Mouse (Mus musculus) heart, embryonic 12.5 days (tissue): ENCODE data around the gene Mrgprf. TPM values are rescaled to one million over a fixed set of nuclear protein-coding genes. Genes with fewer than 3 reads are reported as not detected.
A peak's percentile ranks its signal among the peaks of the same experiment; 100 is the strongest.

ENCODE experiments used
- ATAC-seq: fragments of 200-750 bp; cut with Nextera tagmentation; 2 replicates; pipeline ENCODE4 v1.8.0; 2017; ENCODE audit warnings: moderate TSS enrichment, moderate library complexity; ENCODE audit not compliant: insufficient number of reproducible peaks, low FRiP score
- H3K27ac ChIP-seq: fragments of 300-500 bp; sonication (generic); 2 replicates; pipeline ENCODE4 v1.5.1; 2016; ENCODE audit warnings: mild to moderate bottlenecking, moderate library complexity; ENCODE audit not compliant: poor library complexity, severe bottlenecking
- H3K27me3 ChIP-seq: fragments of 300-500 bp; sonication (generic); replicated peaks from 2 replicates; pipeline ENCODE4 v1.6.1; 2016; ENCODE audit warnings: mild to moderate bottlenecking, moderate library complexity
- H3K36me3 ChIP-seq: fragments of 300-500 bp; sonication (generic); 2 replicates; pipeline ENCODE4 v1.6.1; 2016; ENCODE audit warnings: mild to moderate bottlenecking, moderate library complexity
- H3K4me1 ChIP-seq: fragments of 300-500 bp; sonication (generic); replicated peaks from 2 replicates; pipeline ENCODE4 v1.6.1; 2016; ENCODE audit warnings: mild to moderate bottlenecking
- H3K4me2 ChIP-seq: fragments of 300-500 bp; sonication (generic); 2 replicates; pipeline ENCODE4 v1.6.1; 2016; ENCODE audit warnings: mild to moderate bottlenecking, moderate library complexity
- H3K4me3 ChIP-seq: fragments of 300-500 bp; sonication (generic); 2 replicates; pipeline ENCODE4 v1.5.1; 2016; ENCODE audit warnings: mild to moderate bottlenecking
- H3K9ac ChIP-seq: fragments of 300-500 bp; sonication (generic); 2 replicates; pipeline ENCODE4 v1.6.1; 2016; ENCODE audit warnings: mild to moderate bottlenecking, moderate library complexity
- H3K9me3 ChIP-seq: fragments of 300-500 bp; sonication (generic); replicated peaks from 2 replicates; pipeline ENCODE4 v1.6.1; 2016; ENCODE audit warnings: mild to moderate bottlenecking, moderate library complexity
- WGBS: fragments of 180-500 bp; shearing (Covaris S2); methylation state at CpG from one replicate; pipeline ENCODE4 v1.1.7; 2016; 5-methylcytosine and 5-hydroxymethylcytosine counted together
- polyA plus RNA-seq: library from polyadenylated mRNA; unstranded; fragments of >200 nt; fragmentation: Nextera tagmentation; extraction: Ambion mirVana; gene quantifications from 2 replicates; pipeline ENCODE4 v1.2.1, GENCODE M21; 2016

The Mrgprf gene
- polyA plus RNA-seq, 1 experiment from 2014 or later = 0.13 TPM

DNA sequence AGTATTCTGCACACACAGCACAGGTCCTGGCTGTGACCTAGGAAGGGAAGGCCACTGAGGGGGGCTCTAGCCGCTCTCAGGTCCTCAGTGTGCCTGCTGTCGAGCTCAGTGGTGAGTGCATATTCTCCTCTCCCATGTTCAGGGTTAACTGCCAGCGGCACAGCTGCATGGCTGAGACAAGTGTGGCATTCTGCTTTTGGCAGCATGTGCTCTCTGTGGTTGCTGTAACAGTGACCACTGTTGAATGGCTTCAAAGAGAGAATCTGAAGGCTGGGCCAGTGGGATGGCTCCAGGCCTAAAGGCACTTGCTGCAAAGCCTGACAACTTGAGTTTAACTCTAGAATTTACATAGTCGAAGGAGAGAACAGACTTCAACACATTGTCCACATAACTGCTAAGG lies 16.9 kb downstream of the Mrgprf start:
- Histone ChIP-seq H3K9ac (no peak overlapping the region), H3K27me3 (no peaks in the 10 kb centered on the region), H3K4me1 (no peaks in the 10 kb centered on the region), H3K4me2 (no peak overlapping the region), H3K9me3 (0 out of 2 replicates have a peak, but pooled peaks cover under 1% of the 10 kb centered on the region), H3K27ac (no peak overlapping the region), H3K36me3 (no peaks in the 10 kb centered on the region), H3K4me3 (no peak overlapping the region)
- 68% methylated on average over 4 of the region's 4 CpGs for WGBS
- ATAC-seq = no peak

DNA sequence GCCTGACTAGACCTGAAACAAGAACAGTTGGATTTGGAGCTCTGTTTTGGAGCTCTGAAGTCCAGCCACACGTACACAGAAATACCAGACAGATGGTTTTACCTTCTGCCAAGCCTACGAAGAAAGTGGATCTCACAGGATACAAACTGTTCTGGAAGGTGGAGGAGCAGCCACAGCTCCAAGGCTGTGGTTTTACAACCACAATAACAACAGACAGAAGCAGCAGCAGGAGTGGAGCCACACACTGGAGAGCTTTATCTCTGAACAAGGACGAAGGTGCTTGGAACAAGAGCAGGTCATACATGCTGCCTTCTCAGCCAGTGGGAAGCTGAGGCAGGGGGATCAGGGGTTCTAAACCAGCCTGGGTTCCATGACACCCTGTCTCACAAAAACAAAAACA lies 18.9 kb downstream of the Mrgprf start:
- ATAC-seq = no peak
- no peaks in the 10 kb centered on the region for H3K4me1 ChIP-seq
- 0 out of 2 replicates have a peak, but pooled peaks cover 4% of the 10 kb centered on the region for H3K9me3 ChIP-seq
- no peaks in the 10 kb centered on the region for H3K27me3 ChIP-seq
- no peak overlapping the region for H3K27ac ChIP-seq
- no peak overlapping the region for H3K4me2 ChIP-seq
- H3K9ac ChIP-seq = no peak overlapping the region
- no peak overlapping the region for H3K4me3 ChIP-seq
- H3K36me3 ChIP-seq = no peaks in the 10 kb centered on the region
- 52% methylated on average over 3 of the region's 3 CpGs for WGBS

DNA sequence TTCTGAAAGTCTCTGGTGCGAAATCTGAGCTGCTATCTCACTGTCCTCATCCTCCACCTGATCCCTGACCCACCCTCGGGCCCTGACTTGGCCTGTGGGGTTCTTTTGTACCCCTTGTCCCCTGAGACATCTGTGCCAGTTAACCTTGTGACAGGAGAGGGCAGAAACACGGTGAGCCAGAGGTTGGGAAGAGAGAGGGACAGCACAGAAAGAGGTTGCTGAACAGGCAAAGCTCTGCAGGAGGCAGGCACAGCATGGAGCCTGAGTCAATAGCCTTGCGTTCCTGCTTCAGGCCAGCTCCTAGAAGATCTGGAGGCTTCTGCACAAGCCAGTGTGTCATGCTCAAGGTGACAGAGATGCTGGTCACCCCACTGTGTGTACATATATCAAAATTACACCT lies 23.0 kb downstream of the Mrgprf start:
- Histone ChIP-seq H3K27me3 (no peaks in the 10 kb centered on the region), H3K36me3 (no peaks in the 10 kb centered on the region), H3K4me2 (no peak overlapping the region), H3K9me3 (0 out of 2 replicates have a peak, but pooled peaks cover 4% of the 10 kb centered on the region), H3K4me3 (no peak overlapping the region), H3K9ac (no peak overlapping the region), H3K4me1 (no peaks in the 10 kb centered on the region), H3K27ac (no peak overlapping the region)
- 45% methylated on average over 4 of the region's 4 CpGs for WGBS
- no peak for ATAC-seq

DNA sequence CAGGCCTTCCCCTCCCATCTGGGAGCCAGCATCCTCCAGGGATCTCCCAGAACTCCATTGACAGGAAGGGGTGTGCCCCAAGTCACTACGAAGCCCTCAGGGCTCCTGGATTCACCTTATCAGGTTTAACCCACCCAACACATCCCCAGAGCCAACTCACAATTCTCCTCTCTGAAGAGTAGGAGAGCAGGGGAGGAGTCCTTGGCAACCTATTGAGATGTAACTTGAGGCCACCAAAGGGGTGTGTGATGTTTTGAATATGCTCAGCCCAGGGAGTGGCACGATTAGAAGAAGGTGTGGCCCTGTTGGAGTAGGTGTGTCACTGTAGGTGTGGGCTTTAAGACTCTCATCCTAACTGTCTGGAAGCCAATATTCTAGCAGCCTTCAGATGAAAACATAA lies 25.1 kb downstream of the Mrgprf start:
- Histone ChIP-seq H3K4me3 (no peak overlapping the region), H3K4me1 (peaks cover 13% of the 10 kb centered on the region), H3K27ac (no peak overlapping the region), H3K27me3 (no peaks in the 10 kb centered on the region), H3K9me3 (0 out of 2 replicates have a peak, but pooled peaks cover 4% of the 10 kb centered on the region), H3K36me3 (no peaks in the 10 kb centered on the region), H3K4me2 (no peak overlapping the region), H3K9ac (no peak overlapping the region)
- WGBS = 35% methylated on average over 2 of the region's 2 CpGs
- no peak for ATAC-seq

DNA sequence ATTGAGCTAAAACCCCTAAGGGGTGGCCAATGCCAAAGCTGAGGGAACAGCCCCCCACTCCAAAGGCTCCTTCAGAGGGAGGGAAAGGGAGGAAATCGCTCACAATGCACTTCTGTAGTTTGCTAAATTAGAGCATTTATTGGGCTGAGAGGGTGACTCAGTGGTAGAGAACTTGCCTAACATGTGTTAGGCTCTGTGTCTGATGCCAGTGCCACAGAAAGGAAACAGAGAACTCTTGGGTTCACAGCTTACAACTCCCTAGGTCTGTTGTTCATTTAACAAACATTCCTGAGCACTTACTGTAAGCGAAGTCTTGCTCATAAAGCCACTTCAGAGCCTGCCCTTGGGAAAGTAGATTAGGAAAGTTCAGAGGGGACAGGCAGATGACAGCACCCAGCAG lies 29.4 kb downstream of the Mrgprf start:
- WGBS = 47% methylated on average over 2 of the region's 2 CpGs
- no peaks in the 10 kb centered on the region for H3K36me3 ChIP-seq
- no peak for ATAC-seq
- H3K9ac ChIP-seq = no peak overlapping the region
- H3K4me3 ChIP-seq = no peak overlapping the region
- H3K27ac ChIP-seq = peak overlapping the region; percentile 26; the same call in 1 of the 2 replicates
- no peaks in the 10 kb centered on the region for H3K9me3 ChIP-seq
- H3K27me3 ChIP-seq = no peaks in the 10 kb centered on the region
- no peak overlapping the region for H3K4me2 ChIP-seq
- H3K4me1 ChIP-seq = peaks cover 23% of the 10 kb centered on the region

DNA sequence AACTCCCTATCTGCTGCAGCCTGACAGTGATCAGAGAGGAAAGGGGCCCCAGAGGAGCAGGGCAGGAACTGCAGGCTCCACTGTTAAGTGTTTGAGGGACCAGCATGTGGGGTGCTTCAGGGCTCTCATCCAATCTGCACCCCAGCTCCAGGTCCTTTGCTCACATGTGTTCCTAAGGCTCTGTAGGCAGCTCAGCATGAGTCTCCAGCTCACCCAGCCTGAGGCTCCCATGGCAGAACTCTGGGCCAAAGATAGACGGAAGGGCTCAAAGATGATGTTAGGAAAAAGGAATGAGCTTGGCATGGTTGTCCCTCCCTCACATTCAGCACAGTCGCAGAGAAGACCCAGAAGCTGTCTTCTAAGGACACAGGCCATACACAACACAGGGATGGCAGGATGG lies 30.0 kb downstream of the Mrgprf start:
- Histone ChIP-seq H3K4me2 (no peak overlapping the region), H3K27me3 (no peaks in the 10 kb centered on the region), H3K36me3 (no peaks in the 10 kb centered on the region), H3K4me1 (peaks cover 23% of the 10 kb centered on the region), H3K9ac (no peak overlapping the region), H3K9me3 (no peaks in the 10 kb centered on the region), H3K27ac (peak overlapping the region; percentile 11; the same call in 1 of the 2 replicates), H3K4me3 (no peak overlapping the region)
- 36% methylated on average over 2 of the region's 2 CpGs for WGBS
- no peak for ATAC-seq

DNA sequence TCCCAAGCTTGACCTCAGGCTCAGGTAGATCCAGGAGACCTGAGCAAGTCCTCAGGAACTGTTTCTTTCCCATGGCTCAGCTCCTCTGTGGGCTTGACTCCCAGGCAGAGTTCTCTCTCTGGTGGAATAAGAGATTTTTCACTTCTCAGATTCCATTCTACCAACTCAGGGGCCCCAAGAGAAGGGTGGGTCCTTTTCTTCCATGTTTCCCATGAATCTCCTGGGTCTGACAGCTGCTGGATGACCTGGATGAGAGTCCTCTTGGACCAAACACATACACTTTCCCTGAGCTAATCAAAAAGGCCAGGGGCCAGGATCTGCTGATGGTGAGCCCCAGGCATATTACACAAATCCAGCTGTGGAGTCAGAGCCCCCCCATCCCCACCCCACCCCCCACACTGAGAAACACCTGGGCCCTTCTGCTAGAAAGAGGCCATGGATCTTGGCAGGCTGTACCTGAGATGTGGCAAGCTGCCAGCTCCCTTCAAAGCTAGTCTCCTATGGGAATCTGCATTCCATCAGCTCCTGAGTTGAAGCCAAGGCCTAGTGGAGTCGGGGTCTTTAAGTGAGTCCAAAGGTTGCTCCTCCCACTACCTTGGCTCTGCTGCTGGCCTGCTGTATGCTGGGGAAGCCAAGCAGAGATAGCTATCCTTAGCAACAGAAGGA lies 31.9 kb downstream of the Mrgprf start:
- Histone ChIP-seq H3K4me2 (no peak overlapping the region), H3K9me3 (no peaks in the 10 kb centered on the region), H3K4me1 (peaks cover 23% of the 10 kb centered on the region), H3K4me3 (no peak overlapping the region), H3K36me3 (no peaks in the 10 kb centered on the region), H3K9ac (no peak overlapping the region), H3K27me3 (no peaks in the 10 kb centered on the region), H3K27ac (no peak overlapping the region)
- WGBS = 31% methylated on average over 1 of the region's 1 CpGs
- no peak for ATAC-seq

DNA sequence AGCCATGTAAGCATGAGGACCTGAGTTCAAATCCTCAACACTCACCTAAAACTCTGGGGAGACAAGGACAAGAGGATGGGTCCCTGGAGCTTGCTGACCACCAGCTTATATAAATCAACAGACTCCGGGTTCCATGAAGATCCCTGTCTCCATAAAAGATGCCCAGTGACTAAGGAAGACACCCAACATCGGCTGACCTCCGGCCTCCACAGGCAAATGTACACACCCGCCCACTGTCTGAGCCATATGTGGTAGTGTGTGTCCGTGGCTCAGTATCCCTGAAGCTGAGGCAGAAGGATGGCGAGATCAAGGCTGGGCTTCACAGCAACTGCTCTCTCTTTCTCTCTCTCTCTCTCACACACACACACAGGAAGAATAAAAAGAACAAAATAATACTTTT lies 33.3 kb downstream of the Mrgprf start:
- Histone ChIP-seq H3K4me3 (no peak overlapping the region), H3K27ac (no peak overlapping the region), H3K36me3 (no peaks in the 10 kb centered on the region), H3K27me3 (0 out of 2 replicates have a peak, but pooled peaks cover 4% of the 10 kb centered on the region), H3K9me3 (no peaks in the 10 kb centered on the region), H3K9ac (no peak overlapping the region), H3K4me2 (no peak overlapping the region), H3K4me1 (peaks cover 23% of the 10 kb centered on the region)
- 81% methylated on average over 6 of the region's 6 CpGs for WGBS
- no peak for ATAC-seq

DNA sequence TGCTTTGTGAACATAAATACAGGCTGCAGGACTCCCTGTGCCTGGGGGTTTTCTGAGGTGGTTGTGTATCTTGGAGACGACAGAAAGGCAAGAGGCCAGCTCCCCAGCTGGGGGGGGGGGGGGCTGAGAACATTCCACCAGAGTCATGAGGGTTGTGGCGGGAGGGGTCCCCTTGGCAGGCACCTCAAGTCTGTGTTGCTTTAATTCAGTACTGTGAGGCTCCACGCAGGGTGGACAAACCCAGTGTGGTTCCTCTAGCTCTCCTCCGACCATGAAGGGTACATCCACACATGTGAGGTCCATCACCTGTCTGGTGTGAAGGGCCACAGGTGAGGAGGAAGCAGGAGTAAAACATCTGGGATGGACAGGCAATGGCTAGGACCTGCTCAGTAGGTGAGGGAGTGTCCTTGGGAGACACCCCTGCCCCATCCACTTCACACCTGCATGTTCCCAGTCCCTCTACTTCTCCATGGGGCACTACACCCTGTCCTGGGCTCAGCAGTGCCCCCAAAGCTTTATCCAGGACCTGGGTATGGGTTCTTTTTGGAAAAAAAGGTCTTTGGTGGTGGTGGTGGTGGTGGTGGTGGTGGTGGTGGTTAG lies 33.9 kb downstream of the Mrgprf start:
- ATAC-seq = no peak
- Histone ChIP-seq H3K9me3 (no peaks in the 10 kb centered on the region), H3K36me3 (no peaks in the 10 kb centered on the region), H3K27me3 (0 out of 2 replicates have a peak, but pooled peaks cover 4% of the 10 kb centered on the region), H3K4me1 (peaks cover 22% of the 10 kb centered on the region), H3K27ac (no peak overlapping the region), H3K9ac (no peak overlapping the region), H3K4me3 (no peak overlapping the region), H3K4me2 (no peak overlapping the region)
- WGBS = 68% methylated on average over 4 of the region's 4 CpGs

DNA sequence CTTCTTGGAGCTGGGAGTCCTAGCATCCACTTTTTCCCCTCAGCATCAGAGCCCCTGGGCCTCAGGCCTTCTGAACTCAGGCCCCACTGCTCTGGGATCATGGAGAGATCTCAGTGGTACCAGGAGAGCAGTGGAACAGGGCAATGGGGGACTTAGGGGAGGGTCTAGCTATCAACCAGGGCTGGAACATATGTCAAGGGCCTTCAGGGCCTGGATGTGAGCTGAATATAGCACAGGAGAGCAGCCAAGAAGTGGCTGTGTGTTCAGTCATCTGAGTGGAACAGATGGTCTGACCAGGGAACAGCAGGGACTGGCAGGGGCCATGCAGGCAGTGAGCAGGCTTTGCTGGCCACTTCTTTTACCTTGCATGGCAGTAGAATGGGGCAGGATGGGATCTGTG lies 34.6 kb downstream of the Mrgprf start:
- H3K9me3 ChIP-seq = no peaks in the 10 kb centered on the region
- no peaks in the 10 kb centered on the region for H3K36me3 ChIP-seq
- 0 out of 2 replicates have a peak, but pooled peaks cover 4% of the 10 kb centered on the region for H3K27me3 ChIP-seq
- no peak overlapping the region for H3K27ac ChIP-seq
- H3K4me1 ChIP-seq = peaks cover 15% of the 10 kb centered on the region
- no peak overlapping the region for H3K4me2 ChIP-seq
- H3K4me3 ChIP-seq = no peak overlapping the region
- ATAC-seq = no peak
- H3K9ac ChIP-seq = 0 out of 2 replicates have a peak overlapping the region, but pooled peaks have one; percentile 10

DNA sequence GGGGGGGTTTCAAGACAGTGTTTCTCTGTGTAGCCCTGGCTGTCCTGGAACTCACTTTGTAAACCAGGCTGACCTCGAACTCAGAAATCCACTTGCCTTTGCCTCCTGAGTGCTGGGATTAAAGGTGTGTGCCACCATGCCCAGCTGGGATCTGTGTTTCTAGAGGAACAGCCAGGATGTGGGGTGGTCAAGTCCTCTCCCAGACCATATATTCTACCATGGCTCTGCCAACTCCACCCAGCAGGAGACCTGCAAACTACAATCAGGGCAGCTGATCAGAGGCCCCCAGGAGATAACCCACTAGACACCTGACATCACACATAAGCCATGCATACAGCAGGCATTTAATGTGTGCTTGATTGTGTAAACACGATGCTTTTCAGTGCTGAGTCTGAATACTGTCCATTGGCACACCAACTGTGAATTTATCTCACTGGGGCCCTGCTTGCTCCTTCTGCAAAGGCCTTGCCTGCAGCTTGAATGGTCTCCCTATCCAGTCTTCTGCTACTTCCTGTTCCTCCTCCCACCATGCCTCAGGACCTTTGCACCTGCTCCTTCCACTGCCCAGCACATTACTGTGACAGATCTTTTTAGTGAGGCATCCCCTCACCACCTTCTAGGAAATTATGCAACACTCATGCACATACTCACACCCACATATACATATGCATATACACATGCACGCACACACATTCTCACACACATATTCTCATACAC lies 35.1 kb downstream of the Mrgprf start:
- WGBS = 77% methylated on average over 3 of the region's 3 CpGs
- H3K4me2 ChIP-seq = no peak overlapping the region
- H3K9me3 ChIP-seq = no peaks in the 10 kb centered on the region
- H3K27ac ChIP-seq = no peak overlapping the region
- no peak overlapping the region for H3K4me3 ChIP-seq
- peaks cover 9% of the 10 kb centered on the region for H3K4me1 ChIP-seq
- no peak overlapping the region for H3K9ac ChIP-seq
- H3K27me3 ChIP-seq = 0 out of 2 replicates have a peak, but pooled peaks cover 4% of the 10 kb centered on the region
- H3K36me3 ChIP-seq = no peaks in the 10 kb centered on the region
- ATAC-seq = no peak
